Comparison of ENCODE assay signal across 9 mouse cellular contexts in the genomic region with DNA sequence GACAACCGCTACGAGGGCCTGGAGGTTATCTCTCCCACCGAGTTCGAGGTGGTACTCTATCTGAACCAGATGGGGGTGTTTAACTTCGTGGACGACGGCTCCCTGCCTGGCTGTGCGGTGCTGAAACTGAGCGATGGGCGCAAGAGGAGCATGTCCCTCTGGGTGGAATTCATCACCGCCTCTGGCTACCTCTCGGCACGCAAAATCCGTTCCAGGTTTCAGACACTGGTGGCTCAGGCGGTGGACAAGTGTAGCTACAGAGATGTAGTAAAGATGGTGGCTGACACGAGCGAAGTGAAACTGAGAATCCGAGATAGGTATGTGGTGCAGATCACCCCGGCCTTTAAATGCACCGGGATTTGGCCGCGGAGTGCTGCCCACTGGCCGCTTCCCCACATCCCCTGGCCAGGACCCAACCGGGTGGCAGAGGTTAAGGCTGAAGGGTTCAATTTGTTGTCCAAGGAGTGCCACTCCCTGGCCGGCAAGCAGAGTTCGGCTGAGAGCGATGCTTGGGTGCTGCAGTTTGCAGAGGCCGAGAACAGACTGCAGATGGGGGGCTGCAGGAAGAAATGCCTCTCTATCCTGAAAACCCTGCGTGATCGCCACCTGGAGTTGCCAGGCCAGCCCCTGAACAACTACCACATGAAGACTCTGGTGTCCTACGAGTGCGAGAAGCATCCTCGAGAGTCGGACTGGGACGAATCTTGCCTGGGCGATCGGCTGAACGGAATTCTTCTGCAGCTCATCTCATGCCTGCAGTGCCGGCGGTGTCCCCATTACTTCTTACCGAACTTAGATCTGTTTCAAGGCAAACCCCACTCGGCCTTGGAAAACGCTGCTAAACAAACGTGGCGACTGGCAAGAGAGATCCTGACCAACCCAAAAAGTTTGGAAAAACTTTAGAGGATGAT. TPM values are rescaled to one million over a fixed set of nuclear protein-coding genes. Genes with fewer than 3 reads are reported as not detected.
A peak's percentile ranks its signal among the peaks of the same experiment; 100 is the strongest.
DNase-seq lines count a peak whose midpoint lies in the region; ATAC-seq and TF ChIP-seq lines count a peak whose summit lies in the region.
"Had no signal": no experiment of that assay in that cellular context is flagged by ENCODE, and none has a peak within 500 bp of the region (broad histone marks: within the 10 kb centered on the region; RNA-seq: fewer than 3 reads in every experiment).

No protein-coding gene starts in this region.

- TF ChIP-seq EP300 in lung, postnatal 0 days (IDR thresholded peaks at IDR 0.05): no peak

- peak overlapping the region; percentile 5 for H3K4me3 ChIP-seq in forebrain, postnatal 0 days (ENCODE audit: low read depth, low read length)
- peak overlapping the region; percentile 51 for H3K4me3 ChIP-seq in hindbrain, postnatal 0 days (ENCODE audit: low read length)
- H3K4me3 ChIP-seq in lung, postnatal 0 days (ENCODE audit: low read depth, low read length): peak overlapping the region; percentile 37
- peak overlapping the region; percentile 26 for H3K4me3 ChIP-seq in stomach, embryonic 15.5 days (replicated peaks)

- H3K9me3 ChIP-seq in forebrain, postnatal 0 days (ENCODE audit: low read length): no peaks in the 10 kb centered on the region
- no peaks in the 10 kb centered on the region for H3K9me3 ChIP-seq in hindbrain, postnatal 0 days (ENCODE audit: low read length)
- H3K9me3 ChIP-seq in lung, postnatal 0 days (ENCODE audit: low read length): no peaks in the 10 kb centered on the region
- no peaks in the 10 kb centered on the region for H3K9me3 ChIP-seq in stomach, embryonic 15.5 days

- no peak for ATAC-seq in forebrain, postnatal 0 days
- no peak for ATAC-seq in hindbrain, postnatal 0 days
- ATAC-seq in lung, postnatal 0 days: 0 out of 2 replicates have a peak, but pooled peaks have one; percentile 21
- no peak for ATAC-seq in stomach, embryonic 15.5 days (ENCODE audit: insufficient read depth, low FRiP score, low read depth)

- H3K9ac ChIP-seq in forebrain, postnatal 0 days: no peak overlapping the region
- peak overlapping the region; percentile 80 for H3K9ac ChIP-seq in hindbrain, postnatal 0 days (replicated peaks; ENCODE audit: low read length)
- no peak overlapping the region for H3K9ac ChIP-seq in lung, postnatal 0 days (replicated peaks; ENCODE audit: low read depth)
- H3K9ac ChIP-seq in stomach, embryonic 15.5 days: no peak overlapping the region

- DNase-seq in left cerebral cortex, postnatal 4 days: peak; percentile 57
- DNase-seq in left cerebral cortex, postnatal 14 days (ENCODE audit: low spot score in 2 of 2): no peak
- DNase-seq in cerebellum, adult 18-20 months: peak; percentile 66 to 75
- peak; percentile 47 for DNase-seq in forebrain, postnatal 0 days
- DNase-seq in hindbrain, postnatal 0 days (ENCODE audit: low spot score): peak; percentile 61
- no peak for DNase-seq in lung, postnatal 0 days (ENCODE audit: low spot score)
- DNase-seq in left cerebral cortex, adult 8-10 months (ENCODE audit: low spot score in 2 of 2): no peak

- H3K36me3 ChIP-seq in forebrain, postnatal 0 days (ENCODE audit: insufficient read depth): peaks cover 11% of the 10 kb centered on the region; the same call in 1 of the 2 replicates
- H3K36me3 ChIP-seq in hindbrain, postnatal 0 days (ENCODE audit: insufficient read depth, low read length): no peaks in the 10 kb centered on the region
- no peaks in the 10 kb centered on the region for H3K36me3 ChIP-seq in lung, postnatal 0 days (ENCODE audit: insufficient read depth, low read length)
- H3K36me3 ChIP-seq in stomach, embryonic 15.5 days: no peaks in the 10 kb centered on the region

- WGBS in forebrain, postnatal 0 days: 34% methylated on average over 45 of the region's 45 CpGs
- 16% methylated on average over 45 of the region's 45 CpGs for WGBS in hindbrain, postnatal 0 days
- 10% methylated on average over 45 of the region's 45 CpGs for WGBS in lung, postnatal 0 days
- 32% methylated on average over 45 of the region's 45 CpGs for WGBS in stomach, embryonic 15.5 days

- peak overlapping the region; percentile 13 for H3K4me2 ChIP-seq in forebrain, postnatal 0 days (ENCODE audit: low read depth)
- peak overlapping the region; percentile 61 for H3K4me2 ChIP-seq in hindbrain, postnatal 0 days (ENCODE audit: low read depth, low read length)
- H3K4me2 ChIP-seq in lung, postnatal 0 days (replicated peaks; ENCODE audit: low read depth, low read length): peak overlapping the region; percentile 52
- H3K4me2 ChIP-seq in stomach, embryonic 15.5 days: peak overlapping the region; percentile 37

- intact Hi-C loops in left cerebral cortex, postnatal 4 days (cut with DNase I): no loop called here
- intact Hi-C loops in left cerebral cortex, postnatal 14 days (cut with DNase I): no loop called here

- H3K27me3 ChIP-seq in forebrain, postnatal 0 days (ENCODE audit: insufficient read depth, low read length): peaks cover 34% of the 10 kb centered on the region
- no peaks in the 10 kb centered on the region for H3K27me3 ChIP-seq in hindbrain, postnatal 0 days (ENCODE audit: insufficient read depth, low read length)
- H3K27me3 ChIP-seq in lung, postnatal 0 days (replicated peaks; ENCODE audit: insufficient read depth, low read length): peaks cover 40% of the 10 kb centered on the region
- H3K27me3 ChIP-seq in stomach, embryonic 15.5 days (replicated peaks): peaks cover 50% of the 10 kb centered on the region

- H3K4me1 ChIP-seq in forebrain, postnatal 0 days (ENCODE audit: insufficient read depth): peaks cover 3% of the 10 kb centered on the region; the same call in 1 of the 2 replicates
- H3K4me1 ChIP-seq in hindbrain, postnatal 0 days (ENCODE audit: insufficient read depth, low read length): no peaks in the 10 kb centered on the region
- peaks cover 3% of the 10 kb centered on the region; the same call in 1 of the 2 replicates for H3K4me1 ChIP-seq in lung, postnatal 0 days (ENCODE audit: insufficient read depth, low read depth, low read length)
- peaks cover 4% of the 10 kb centered on the region for H3K4me1 ChIP-seq in stomach, embryonic 15.5 days

- TF ChIP-seq CTCF in forebrain, postnatal 0 days (IDR thresholded peaks at IDR 0.05; ENCODE audit: low read depth): no peak
- no peak for TF ChIP-seq CTCF in hindbrain, postnatal 0 days (IDR thresholded peaks at IDR 0.05; ENCODE audit: low read depth)
- TF ChIP-seq CTCF in lung, postnatal 0 days (IDR thresholded peaks at IDR 0.05): no peak

- no peak overlapping the region for H3K27ac ChIP-seq in forebrain, postnatal 0 days (ENCODE audit: low read depth, low read length)
- peak overlapping the region; percentile 97 for H3K27ac ChIP-seq in hindbrain, postnatal 0 days
- H3K27ac ChIP-seq in lung, postnatal 0 days (ENCODE audit: low read length): no peak overlapping the region
- no peak overlapping the region for H3K27ac ChIP-seq in stomach, embryonic 15.5 days

RNA-seq across cellular contexts. Expression of a gene that starts 1.1 kb away (rescaled TPM):
- total RNA-seq in left cerebral cortex, postnatal 4 days (2021): 1 to 10 TPM; 1.3 to 4.3 TPM
- total RNA-seq in left cerebral cortex, postnatal 14 days (2021): 1 to 10 TPM in 1 of 2 experiments, under 1 TPM in 1; 0.86 to 2.1 TPM
- 8.9 and 16.9 TPM in 2 replicates for total RNA-seq in forebrain, postnatal 0 days (2014; rRNA removed)
- 10.0 and 13.5 TPM in 2 replicates for polyA plus RNA-seq in forebrain, postnatal 0 days (2015; fragmentation: Nextera tagmentation; extraction: Ambion mirVana)
- total RNA-seq in hindbrain, postnatal 0 days (2014; rRNA removed): 132 and 137 TPM in 2 replicates
- 175 and 179 TPM in 2 replicates for polyA plus RNA-seq in hindbrain, postnatal 0 days (2015; fragmentation: Nextera tagmentation; extraction: Ambion mirVana)
- polyA plus RNA-seq in lung, postnatal 0 days (2015; fragmentation: Nextera tagmentation; extraction: Ambion mirVana): 0.24 TPM in 1 of 2 replicates, not detected in the other
- 8.9 and 9.9 TPM in 2 replicates for polyA plus RNA-seq in stomach, embryonic 15.5 days (2015; fragmentation: Nextera tagmentation; extraction: Ambion mirVana)
- 1 to 10 TPM; 1.2 to 2.6 (median 2.0) TPM for total RNA-seq in left cerebral cortex, adult 8-10 months (2022)
- total RNA-seq: MEL had no signal

Comparison
In these comparisons a context has a peak if more than half of its experiments do, and no peak if none do; other contexts are left out.
1. DNase-seq: peak in left cerebral cortex, postnatal 4 days (single experiment), cerebellum, adult 18-20 months (2 of 2), forebrain, postnatal 0 days (single experiment) and hindbrain, postnatal 0 days (single experiment); none in left cerebral cortex, postnatal 14 days (0 of 2), lung, postnatal 0 days (single experiment) and left cerebral cortex, adult 8-10 months (0 of 2).
2. Peak in every context shown above with its lines, with median percentiles within 50 percentile points of each other: H3K4me2 ChIP-seq and H3K4me3 ChIP-seq.